Mouse (Mus musculus) left cerebral cortex, adult 6 months (tissue): ENCODE measurements around the gene Atg4c. TPM values are rescaled to one million over a fixed set of nuclear protein-coding genes. Genes with fewer than 3 reads are reported as not detected.

ENCODE experiments used
- long read RNA-seq, 2 experiments: library from polyadenylated mRNA; unstranded; transcript quantifications; one replicate each; pipeline ENCODE4 v2.0.0; 2019 to 2020
- polyA plus RNA-seq: library from polyadenylated mRNA; unstranded; fragments of <200 nt; fragmentation: Nextera tagmentation; gene quantifications from 2 replicates; pipeline ENCODE4 v1.2.3, GENCODE M21; 2021

The Atg4c gene
- polyA plus RNA-seq: 27.3 and 30.1 TPM in 2 replicates
- long read RNA-seq, experiment 1, transcript Atg4c-201 (11 exons, 3,178 nt): major isoform, 148 of 276 reads
- long read RNA-seq, experiment 1, transcript Atg4c-203 (11 exons, 2,792 nt): minor isoform, 40 of 276 reads
- long read RNA-seq, experiment 1, partial matches to known transcripts: 14 of 276 reads
- long read RNA-seq, experiment 1, other reads (novel, unspliced or antisense): 74 of 276 reads
- long read RNA-seq, experiment 2, transcript Atg4c-203 (11 exons, 2,792 nt): minor isoform, 6 of 38 reads
- long read RNA-seq, experiment 2, transcript Atg4c-201 (11 exons, 3,178 nt): major isoform, 21 of 38 reads
- long read RNA-seq, experiment 2, partial matches to known transcripts: 4 of 38 reads
- long read RNA-seq, experiment 2, other reads (novel, unspliced or antisense): 7 of 38 reads

GRCm38 (mm10) chr4:99193810-99194582 is at the start of gene Atg4c:
Gene Atg4c (plus strand): TSS chr4:99193934.

Other genes starting within 250 kb of the Atg4c start
- 0.33 and 0.44 TPM in 2 replicates for gene Angptl3, start 163.0 kb upstream of the Atg4c start, polyA plus RNA-seq
- gene Dock7, start 73.0 kb upstream of the Atg4c start, polyA plus RNA-seq: 4.5 and 5.7 TPM in 2 replicates
- 0.15 TPM in 1 of 2 replicates, not detected in the other for gene Gm12689, start 102.0 kb downstream of the Atg4c start, polyA plus RNA-seq